Mouse (Mus musculus) embryonic fibroblast, embryonic 13.5 days (primary cell): ENCODE results near the gene Thrb.

Experiments
- CTCF ChIP-seq: IDR thresholded peaks from 2 replicates; pipeline ENCODE4 v1.5.1; 2011; ENCODE audit warnings: mild to moderate bottlenecking, control low read depth, low read length, moderate library complexity, borderline replicate concordance; ENCODE audit not compliant: insufficient read depth
- POLR2A ChIP-seq: IDR thresholded peaks from 2 replicates; pipeline ENCODE4 v1.6.1; 2011; ENCODE audit warnings: low read depth, mild to moderate bottlenecking, control low read depth, low read length, moderate library complexity

GRCm38 (mm10) chr14:17915556-17915955, 255.5 kb downstream of the Thrb start:
- TF ChIP-seq CTCF = no peak
- TF ChIP-seq POLR2A = no peak
